Mouse (Mus musculus) olfactory bulb, adult 2 months (tissue): ENCODE measurements at regions not wholly inside any gene's neighbourhood (a gene's known extent, or its start where the extent isn't known, plus 50 kb on each side); places are given as distances from the start of the nearest gene placed in this dataset.

Source experiments
- CTCF ChIP-seq: fragments of 200-500 bp; IDR thresholded peaks from 2 replicates; pipeline ENCODE4 v1.5.1; 2012; ENCODE audit warnings: low read depth, mild to moderate bottlenecking, low read length, moderate library complexity; ENCODE audit not compliant: insufficient read depth
- POLR2A ChIP-seq: fragments of 200-500 bp; IDR thresholded peaks from 2 replicates; pipeline ENCODE4 v1.6.1; 2012; ENCODE audit warnings: mild to moderate bottlenecking, low read depth, low read length, moderate library complexity; ENCODE audit not compliant: insufficient read depth

GRCm38 (mm10) chr5:39040467-39040866 is 163.9 kb upstream of the Clnk start:
- TF ChIP-seq CTCF (no peak), POLR2A (no peak)
